Mouse (Mus musculus) erythroblast, embryonic 14.5 days (primary cell): ENCODE data around the gene Zfp36. TPM values are rescaled to one million over a fixed set of nuclear protein-coding genes. Genes with fewer than 3 reads are reported as not detected.

ENCODE experiments used
- H3K27me3 ChIP-seq: 2 replicates; pipeline ENCODE4 v1.6.1; 2012; ENCODE audit warnings: inconsistent platforms; ENCODE audit not compliant: control insufficient read depth
- H3K36me3 ChIP-seq: 2 replicates; pipeline ENCODE4 v1.6.1; 2012; ENCODE audit warnings: mild to moderate bottlenecking, inconsistent platforms; ENCODE audit not compliant: control insufficient read depth
- H3K4me1 ChIP-seq: 2 replicates; pipeline ENCODE4 v1.6.1; 2012; ENCODE audit warnings: inconsistent platforms; ENCODE audit not compliant: control insufficient read depth
- H3K4me3 ChIP-seq: replicated peaks from 2 replicates; pipeline ENCODE3; 2012; ENCODE audit warnings: moderate library complexity, mild to moderate bottlenecking, inconsistent platforms
- H3K9me3 ChIP-seq: 2 replicates; pipeline ENCODE4 v1.6.1; 2012; ENCODE audit warnings: low read length, inconsistent platforms, mixed read lengths; ENCODE audit not compliant: control insufficient read depth
- GATA1 ChIP-seq: IDR thresholded peaks from 2 replicates; pipeline ENCODE4 v1.6.1; 2012; ENCODE audit warnings: low read length, inconsistent platforms, mixed read lengths
- TAL1 ChIP-seq: IDR thresholded peaks from 3 replicates; pipeline ENCODE4 v1.6.1; 2012; ENCODE audit warnings: low read length, inconsistent platforms, mixed read lengths
- polyA plus RNA-seq: library from polyadenylated mRNA; stranded (reverse); fragments of >175 nt; gene quantifications from 2 replicates; pipeline ENCODE4 v1.2.3, GENCODE M21; 2012

The Zfp36 gene
- polyA plus RNA-seq, 1 experiment: 2.3 TPM

- Histone ChIP-seq H3K27me3 (no peaks in the 10 kb centered on the region), H3K4me1 (peaks cover 45% of the 10 kb centered on the region), H3K36me3 (peaks cover 39% of the 10 kb centered on the region), H3K4me3 (peak overlapping the region; percentile 97), H3K9me3 (no peaks in the 10 kb centered on the region)
- TF ChIP-seq TAL1 (no peak), GATA1 (no peak)
Observed at GRCm38 (mm10) chr7:28351676-28352191, 28.3 kb downstream of the Zfp36 start.

GRCm38 (mm10) chr7:28350155-28350883 is 29.7 kb downstream of the Zfp36 start, which contains the start of gene Rps16:
Gene Rps16 (plus strand): TSS chr7:28350652.
- H3K27me3 ChIP-seq: no peaks in the 10 kb centered on the region
- TF ChIP-seq GATA1 (no peak), TAL1 (no peak)

GRCm38 (mm10) chr7:28348601-28349000 is 31.5 kb downstream of the Zfp36 start:
- H3K36me3 ChIP-seq: peaks cover 22% of the 10 kb centered on the region
- no peaks in the 10 kb centered on the region for H3K27me3 ChIP-seq
- no peak overlapping the region for H3K4me3 ChIP-seq
- no peaks in the 10 kb centered on the region for H3K9me3 ChIP-seq
- peaks cover 44% of the 10 kb centered on the region for H3K4me1 ChIP-seq
- TF ChIP-seq TAL1: no peak
- TF ChIP-seq GATA1: no peak

More at GRCm38 (mm10) chr7:28350155-28350883, 29.7 kb downstream of the Zfp36 start, which contains the start of gene Rps16:
- Histone ChIP-seq H3K36me3 (peaks cover 38% of the 10 kb centered on the region), H3K4me3 (peak within 1 kb of the TSS; percentile 97), H3K4me1 (peaks cover 45% of the 10 kb centered on the region), H3K9me3 (no peaks in the 10 kb centered on the region)

- TF ChIP-seq GATA1: no peak
- TF ChIP-seq TAL1: no peak
- no peak overlapping the region for H3K4me3 ChIP-seq
- no peaks in the 10 kb centered on the region for H3K27me3 ChIP-seq
- H3K4me1 ChIP-seq: peaks cover 37% of the 10 kb centered on the region
- no peaks in the 10 kb centered on the region for H3K9me3 ChIP-seq
- peaks cover 14% of the 10 kb centered on the region for H3K36me3 ChIP-seq
Observed at GRCm38 (mm10) chr7:28347746-28348145, 32.3 kb downstream of the Zfp36 start.

- Histone ChIP-seq H3K27me3 (no peaks in the 10 kb centered on the region), H3K4me3 (no peak overlapping the region)
- TF ChIP-seq GATA1: no peak
- TF ChIP-seq TAL1: no peak
Observed at GRCm38 (mm10) chr7:28344637-28345036, 35.4 kb downstream of the Zfp36 start.

GRCm38 (mm10) chr7:28341381-28341780 is 38.7 kb downstream of the Zfp36 start:
- Histone ChIP-seq H3K4me1 (peaks cover 31% of the 10 kb centered on the region), H3K4me3 (no peak overlapping the region), H3K27me3 (no peaks in the 10 kb centered on the region), H3K36me3 (peaks cover 3% of the 10 kb centered on the region), H3K9me3 (no peaks in the 10 kb centered on the region)
- TF ChIP-seq TAL1 (no peak), GATA1 (no peak)

More at GRCm38 (mm10) chr7:28344637-28345036, 35.4 kb downstream of the Zfp36 start:
- Histone ChIP-seq H3K4me1 (peaks cover 17% of the 10 kb centered on the region), H3K36me3 (no peaks in the 10 kb centered on the region), H3K9me3 (no peaks in the 10 kb centered on the region)

- H3K4me1 ChIP-seq: peaks cover 38% of the 10 kb centered on the region
- H3K4me3 ChIP-seq: peak overlapping the region; percentile 100
- TF ChIP-seq TAL1 (no peak), GATA1 (no peak)
- no peaks in the 10 kb centered on the region for H3K9me3 ChIP-seq
- no peaks in the 10 kb centered on the region for H3K27me3 ChIP-seq
- H3K36me3 ChIP-seq: peaks cover 21% of the 10 kb centered on the region
Observed at GRCm38 (mm10) chr7:28339213-28339917, 40.7 kb downstream of the Zfp36 start.

- no peak for TF ChIP-seq GATA1
- TF ChIP-seq TAL1: no peak
- H3K4me3 ChIP-seq: peak within 1 kb of the TSS; percentile 100
Observed at GRCm38 (mm10) chr7:28338108-28338998, 41.7 kb downstream of the Zfp36 start, which contains the start of gene Supt5. Gene Supt5 (minus strand): TSS chr7:28338746.

More at GRCm38 (mm10) chr7:28338108-28338998, 41.7 kb downstream of the Zfp36 start, which contains the start of gene Supt5:
- peaks cover 26% of the 10 kb centered on the region for H3K36me3 ChIP-seq
- no peaks in the 10 kb centered on the region for H3K27me3 ChIP-seq
- no peaks in the 10 kb centered on the region for H3K9me3 ChIP-seq
- peaks cover 37% of the 10 kb centered on the region for H3K4me1 ChIP-seq
